Mouse (Mus musculus) hindbrain, embryonic 15.5 days (tissue): Measurements from ENCODE around the gene Slc48a1. TPM values are rescaled to one million over a fixed set of nuclear protein-coding genes. Genes with fewer than 3 reads are reported as not detected.

ENCODE experiments used
- ATAC-seq: fragments of 200-750 bp; cut with Nextera tagmentation; 2 replicates; pipeline ENCODE4 v1.8.0; 2017; ENCODE audit warnings: low read depth, moderate number of reproducible peaks, moderate TSS enrichment; ENCODE audit not compliant: low FRiP score
- H3K27ac ChIP-seq: fragments of 300-500 bp; sonication (generic); replicated peaks from 2 replicates; pipeline ENCODE4 v1.5.1; 2015; ENCODE audit warnings: mild to moderate bottlenecking, inconsistent platforms
- H3K27me3 ChIP-seq: fragments of 300-500 bp; sonication (generic); 2 replicates; pipeline ENCODE4 v1.6.1; 2015; ENCODE audit warnings: control low read depth, inconsistent platforms
- H3K36me3 ChIP-seq: fragments of 300-500 bp; sonication (generic); 2 replicates; pipeline ENCODE4 v1.6.1; 2015; ENCODE audit warnings: control low read depth, inconsistent platforms
- H3K4me1 ChIP-seq: fragments of 300-500 bp; sonication (generic); replicated peaks from 2 replicates; pipeline ENCODE4 v1.6.1; 2015; ENCODE audit warnings: control low read depth, inconsistent platforms
- H3K4me2 ChIP-seq: fragments of 300-500 bp; sonication (generic); 2 replicates; pipeline ENCODE4 v1.6.1; 2015; ENCODE audit warnings: moderate library complexity, mild to moderate bottlenecking, inconsistent platforms
- H3K4me3 ChIP-seq: fragments of 300-500 bp; sonication (generic); 2 replicates; pipeline ENCODE4 v1.5.1; 2015; ENCODE audit warnings: mild to moderate bottlenecking, inconsistent platforms
- H3K9ac ChIP-seq: fragments of 300-500 bp; sonication (generic); 2 replicates; pipeline ENCODE4 v1.6.1; 2015; ENCODE audit warnings: inconsistent platforms
- H3K9me3 ChIP-seq: fragments of 300-500 bp; sonication (generic); 2 replicates; pipeline ENCODE4 v1.6.1; 2016; ENCODE audit warnings: control low read depth, inconsistent platforms
- WGBS: fragments of 180-500 bp; shearing (Covaris S2); methylation state at CpG from one replicate; pipeline ENCODE4 v1.1.7; 2015; 5-methylcytosine and 5-hydroxymethylcytosine counted together
- polyA plus RNA-seq: library from polyadenylated mRNA; unstranded; fragments of >200 nt; fragmentation: Nextera tagmentation; extraction: Ambion mirVana; gene quantifications from 2 replicates; pipeline ENCODE4 v1.2.1, GENCODE M21; 2015

The Slc48a1 gene
- polyA plus RNA-seq, 1 experiment from 2014 or later: 97.5 TPM

DNA sequence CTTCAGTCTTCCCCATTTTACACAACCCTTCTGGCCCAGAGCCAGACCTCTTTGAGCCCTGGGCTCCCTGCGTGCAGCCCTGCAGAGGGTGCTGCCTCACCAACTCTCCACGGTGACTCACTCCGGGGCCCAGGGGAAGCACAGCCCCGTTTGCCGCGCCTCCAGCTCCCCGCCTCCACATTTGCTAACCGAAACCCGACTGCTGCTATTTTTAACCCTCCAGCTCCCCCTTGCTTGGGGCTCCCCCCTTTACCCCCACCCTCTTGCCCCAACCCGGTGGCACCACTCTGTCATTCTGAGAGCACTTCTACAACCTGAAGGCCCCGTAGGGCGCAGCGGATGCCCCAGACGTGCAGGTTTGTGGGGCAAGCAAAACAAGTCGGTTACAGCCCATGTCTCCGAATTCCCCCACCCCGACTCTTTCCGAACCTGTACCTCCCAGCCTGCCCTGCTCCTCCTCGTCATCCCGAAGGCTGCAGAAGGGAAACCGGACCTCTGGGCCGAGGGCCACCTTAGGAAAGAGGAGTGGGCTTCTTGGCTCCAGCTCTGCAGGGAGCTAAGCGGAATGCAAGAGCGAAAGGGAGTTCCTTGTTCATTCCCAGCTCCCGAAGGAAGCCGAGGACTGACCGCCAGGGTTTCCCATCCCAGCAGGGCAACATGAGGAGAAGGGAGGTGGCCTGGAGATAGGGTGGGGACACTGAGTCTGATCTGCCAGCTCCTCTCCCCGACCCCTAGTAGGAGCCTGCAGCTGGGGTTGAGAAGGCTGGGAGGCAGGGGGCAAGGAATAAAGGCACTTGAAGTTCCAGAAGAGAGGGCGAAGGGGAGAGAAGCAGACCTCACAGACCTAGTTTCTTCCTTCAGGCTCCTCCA lies 47.0 kb downstream of the Slc48a1 start:
- peak overlapping the region; percentile 8 for H3K4me3 ChIP-seq
- WGBS: 10% methylated on average over 29 of the region's 29 CpGs
- H3K9ac ChIP-seq: peak overlapping the region; percentile 23; the same call in 1 of the 2 replicates
- no peaks in the 10 kb centered on the region for H3K9me3 ChIP-seq
- no peak for ATAC-seq
- peak overlapping the region; percentile 43 for H3K4me2 ChIP-seq
- H3K36me3 ChIP-seq: no peaks in the 10 kb centered on the region
- peaks cover 91% of the 10 kb centered on the region for H3K4me1 ChIP-seq
- H3K27ac ChIP-seq: peak overlapping the region; percentile 46; the same call in 1 of the 2 replicates
- H3K27me3 ChIP-seq: no peaks in the 10 kb centered on the region

DNA sequence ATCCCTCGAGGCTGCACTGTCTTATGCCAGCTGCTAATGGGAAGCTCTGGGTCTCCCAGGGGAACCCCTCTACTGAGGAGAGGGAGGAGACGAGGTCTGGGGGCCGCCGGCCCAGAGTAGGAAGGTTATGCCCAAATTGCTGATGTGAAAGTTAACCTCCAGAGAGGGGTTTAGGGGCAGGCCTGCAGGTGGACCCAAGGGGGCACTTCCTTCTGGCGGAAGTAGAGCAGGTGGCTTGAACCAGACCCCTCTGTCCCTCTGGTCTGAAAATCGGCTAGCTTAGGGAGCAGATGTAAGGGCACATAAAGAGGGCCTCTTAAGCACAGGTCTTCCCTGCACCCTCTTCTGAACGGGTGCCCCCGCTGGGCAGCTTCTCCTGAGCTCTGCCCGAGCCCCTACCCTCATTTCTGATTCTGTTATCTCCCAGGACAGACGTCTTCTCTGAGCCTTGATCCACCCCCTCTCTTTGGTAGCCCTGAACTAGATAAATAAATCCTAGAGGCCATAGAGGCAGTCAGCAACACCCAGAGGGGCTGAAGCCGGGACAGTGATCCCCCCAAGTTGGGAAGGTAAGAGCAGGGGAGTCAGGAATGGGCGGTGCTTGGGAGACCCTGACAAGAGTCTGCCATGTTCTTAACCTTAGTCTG lies 47.7 kb downstream of the Slc48a1 start:
- Histone ChIP-seq H3K9me3 (no peaks in the 10 kb centered on the region), H3K4me2 (peak overlapping the region; percentile 43; the same call in 1 of the 2 replicates), H3K4me3 (no peak overlapping the region), H3K27ac (no peak overlapping the region), H3K9ac (no peak overlapping the region), H3K27me3 (no peaks in the 10 kb centered on the region), H3K4me1 (peaks cover 90% of the 10 kb centered on the region), H3K36me3 (no peaks in the 10 kb centered on the region)
- ATAC-seq: no peak
- 38% methylated on average over 12 of the region's 12 CpGs for WGBS

DNA sequence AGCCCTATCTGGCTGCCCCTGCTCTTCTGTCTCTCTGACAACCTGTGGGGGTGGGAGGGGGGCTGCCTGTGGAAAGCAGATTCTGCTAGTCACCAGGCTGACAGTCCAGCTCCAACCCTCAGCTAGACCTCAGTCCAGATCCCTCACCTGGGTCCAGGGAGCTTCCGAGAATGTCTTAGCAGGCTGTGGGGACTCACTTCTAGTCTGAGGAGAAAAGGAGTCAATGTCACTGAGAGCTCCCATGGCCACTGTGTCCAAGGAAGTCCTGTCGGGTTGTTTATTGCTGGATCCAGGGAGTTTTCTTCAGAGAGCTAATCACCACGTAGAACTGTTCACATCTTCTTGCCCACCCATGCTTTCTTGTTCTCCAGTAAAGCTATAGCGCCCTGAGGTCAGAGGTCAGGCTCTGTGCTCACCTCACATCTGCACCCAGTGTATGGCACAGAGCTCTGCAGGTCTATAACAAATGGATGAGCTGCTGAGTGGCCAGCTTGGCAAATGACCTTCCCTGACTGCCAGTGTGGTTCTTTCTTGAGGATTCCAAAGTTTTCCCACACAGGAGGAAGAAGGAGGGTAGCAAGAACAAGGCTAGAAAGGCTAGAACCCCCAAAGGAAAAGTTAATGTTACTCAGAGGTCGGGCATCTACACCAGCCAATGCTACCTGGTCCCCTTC lies 48.4 kb downstream of the Slc48a1 start:
- Histone ChIP-seq H3K9ac (no peak overlapping the region), H3K4me2 (no peak overlapping the region), H3K4me3 (no peak overlapping the region), H3K27me3 (no peaks in the 10 kb centered on the region), H3K9me3 (no peaks in the 10 kb centered on the region), H3K36me3 (no peaks in the 10 kb centered on the region), H3K4me1 (peaks cover 84% of the 10 kb centered on the region), H3K27ac (no peak overlapping the region)
- no peak for ATAC-seq
- 72% methylated on average over 5 of the region's 5 CpGs for WGBS

- WGBS: 86% methylated on average over 8 of the region's 8 CpGs
Measured at GRCm38 (mm10) chr15:97827401-97827800, 49.1 kb downstream of the Slc48a1 start.

GRCm38 (mm10) chr15:97828221-97828842 lies 50.0 kb downstream of the Slc48a1 start:
- H3K27ac ChIP-seq: peak overlapping the region; percentile 61; the same call in 1 of the 2 replicates
- H3K4me3 ChIP-seq: 0 out of 2 replicates have a peak overlapping the region, but pooled peaks have one; percentile 3
- no peak for ATAC-seq
- no peaks in the 10 kb centered on the region for H3K9me3 ChIP-seq
- peak overlapping the region; percentile 84 for H3K4me2 ChIP-seq
- peaks cover 86% of the 10 kb centered on the region for H3K4me1 ChIP-seq
- 44% methylated on average over 6 of the region's 6 CpGs for WGBS
- no peaks in the 10 kb centered on the region for H3K36me3 ChIP-seq
- H3K9ac ChIP-seq: 0 out of 2 replicates have a peak overlapping the region, but pooled peaks have one; percentile 4
- H3K27me3 ChIP-seq: no peaks in the 10 kb centered on the region

More at GRCm38 (mm10) chr15:97827401-97827800, 49.1 kb downstream of the Slc48a1 start:
- no peak overlapping the region for H3K4me3 ChIP-seq
- peaks cover 86% of the 10 kb centered on the region for H3K4me1 ChIP-seq
- H3K36me3 ChIP-seq: no peaks in the 10 kb centered on the region
- no peaks in the 10 kb centered on the region for H3K9me3 ChIP-seq
- H3K27ac ChIP-seq: no peak overlapping the region
- no peak for ATAC-seq
- no peak overlapping the region for H3K4me2 ChIP-seq
- H3K27me3 ChIP-seq: no peaks in the 10 kb centered on the region
- H3K9ac ChIP-seq: no peak overlapping the region

DNA sequence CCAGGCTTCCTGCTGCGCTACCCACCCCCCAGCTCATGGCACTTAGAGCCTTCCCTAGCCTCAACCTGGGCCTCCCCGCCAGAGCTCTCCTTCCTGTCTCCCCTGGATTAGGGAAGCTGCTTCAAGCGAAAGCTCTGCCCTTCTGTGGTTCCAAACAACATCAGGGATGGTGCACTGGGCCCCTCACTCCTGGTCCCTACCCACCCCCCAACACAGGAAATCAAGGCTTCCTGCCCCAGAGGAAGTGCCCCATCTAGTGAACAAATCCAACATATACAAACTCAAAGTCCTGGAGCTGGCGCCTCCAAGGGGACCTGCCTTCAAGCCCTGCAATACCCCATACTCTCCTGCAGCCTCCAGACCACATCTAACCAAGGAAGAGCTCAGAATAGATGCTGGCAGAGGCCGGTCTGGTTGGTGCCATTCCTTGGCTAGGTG lies 50.6 kb downstream of the Slc48a1 start:
- 0 out of 2 replicates have a peak overlapping the region, but pooled peaks have one; percentile 4 for H3K9ac ChIP-seq
- H3K4me3 ChIP-seq: 0 out of 2 replicates have a peak overlapping the region, but pooled peaks have one; percentile 3
- H3K9me3 ChIP-seq: no peaks in the 10 kb centered on the region

GRCm38 (mm10) chr15:97829432-97829831 lies 51.1 kb downstream of the Slc48a1 start:
- H3K4me1 ChIP-seq: peaks cover 76% of the 10 kb centered on the region
- H3K4me2 ChIP-seq: peak overlapping the region; percentile 84
- H3K36me3 ChIP-seq: no peaks in the 10 kb centered on the region
- no peaks in the 10 kb centered on the region for H3K9me3 ChIP-seq
- ATAC-seq: no peak
- H3K27ac ChIP-seq: peak overlapping the region; percentile 48; the same call in 1 of the 2 replicates
- WGBS: 48% methylated on average over 2 of the region's 2 CpGs
- H3K27me3 ChIP-seq: no peaks in the 10 kb centered on the region
- H3K4me3 ChIP-seq: peak overlapping the region; percentile 90
- peak overlapping the region; percentile 99; the same call in 1 of the 2 replicates for H3K9ac ChIP-seq

More for the DNA sequence above, 50.6 kb downstream of the Slc48a1 start:
- ATAC-seq: no peak
- 68% methylated on average over 5 of the region's 5 CpGs for WGBS
- no peaks in the 10 kb centered on the region for H3K36me3 ChIP-seq
- H3K4me1 ChIP-seq: peaks cover 82% of the 10 kb centered on the region
- peak overlapping the region; percentile 61; the same call in 1 of the 2 replicates for H3K27ac ChIP-seq
- peak overlapping the region; percentile 84 for H3K4me2 ChIP-seq
- H3K27me3 ChIP-seq: no peaks in the 10 kb centered on the region

- no peak for ATAC-seq
- peaks cover 68% of the 10 kb centered on the region for H3K4me1 ChIP-seq
- H3K4me2 ChIP-seq: peak overlapping the region; percentile 84
- H3K27me3 ChIP-seq: no peaks in the 10 kb centered on the region
- peak overlapping the region; percentile 99 for H3K9ac ChIP-seq
- 7% methylated on average over 12 of the region's 12 CpGs for WGBS
- peak overlapping the region; percentile 97 for H3K27ac ChIP-seq
- H3K36me3 ChIP-seq: no peaks in the 10 kb centered on the region
- H3K9me3 ChIP-seq: no peaks in the 10 kb centered on the region
- peak overlapping the region; percentile 90 for H3K4me3 ChIP-seq
Measured at GRCm38 (mm10) chr15:97830253-97830787, 52.0 kb downstream of the Slc48a1 start.

- WGBS: 0% methylated on average over 37 of the region's 39 CpGs
- peak; percentile 29; the same call in 1 of the 2 replicates for ATAC-seq
- Histone ChIP-seq H3K9me3 (no peaks in the 10 kb centered on the region), H3K27me3 (no peaks in the 10 kb centered on the region), H3K9ac (peak overlapping the region; percentile 99), H3K27ac (peak overlapping the region; percentile 97), H3K4me2 (peak overlapping the region; percentile 84), H3K4me3 (peak overlapping the region; percentile 90), H3K4me1 (peaks cover 63% of the 10 kb centered on the region), H3K36me3 (no peaks in the 10 kb centered on the region)
Measured at GRCm38 (mm10) chr15:97830788-97831241, 52.5 kb downstream of the Slc48a1 start.

DNA sequence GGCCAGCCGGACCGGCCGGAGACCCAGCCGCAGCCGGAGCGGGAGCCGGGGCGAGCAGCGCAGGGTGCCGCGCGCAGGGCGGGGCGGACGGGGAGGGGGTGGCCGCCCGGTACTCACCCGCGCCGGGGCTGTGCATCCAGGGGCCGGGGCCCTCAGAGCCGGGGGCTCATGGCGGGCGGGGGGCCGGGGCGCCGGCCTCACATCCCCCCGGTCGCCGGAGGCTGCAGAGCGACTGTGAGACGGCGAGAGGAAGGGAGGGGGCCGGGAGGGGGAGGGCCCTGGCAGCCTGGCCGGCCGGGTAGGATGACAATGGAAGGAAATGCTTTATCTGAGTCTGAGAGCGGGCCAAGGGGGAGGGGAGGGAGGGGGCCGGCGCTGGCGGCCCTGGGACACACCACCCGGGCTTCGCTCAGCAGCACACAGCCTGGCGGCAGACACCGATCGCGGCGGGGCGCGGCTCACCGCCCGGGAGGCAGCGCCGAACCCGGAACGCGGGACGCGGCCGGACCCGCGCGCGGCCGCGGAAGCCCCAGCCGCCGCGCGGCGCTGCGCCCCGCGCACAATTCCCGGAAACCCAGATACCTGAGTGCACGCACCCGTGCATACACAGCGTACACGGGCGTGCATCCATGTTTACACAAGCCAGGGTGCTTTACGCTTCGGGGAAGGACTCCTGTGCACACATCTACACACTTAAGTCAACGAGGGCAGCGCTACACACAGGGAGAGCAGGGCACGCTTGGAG lies 53.1 kb downstream of the Slc48a1 start:
- Histone ChIP-seq H3K9ac (peak overlapping the region; percentile 99), H3K36me3 (no peaks in the 10 kb centered on the region), H3K27ac (peak overlapping the region; percentile 97), H3K4me2 (peak overlapping the region; percentile 84), H3K27me3 (no peaks in the 10 kb centered on the region), H3K9me3 (no peaks in the 10 kb centered on the region), H3K4me3 (peak overlapping the region; percentile 90), H3K4me1 (peaks cover 59% of the 10 kb centered on the region)
- WGBS: under 1% methylated on average over 69 of the region's 84 CpGs
- peak; percentile 89 for ATAC-seq
